Mouse (Mus musculus) kidney, adult 11 months (tissue): ENCODE results near the gene Sez6l.
A peak's percentile ranks its signal among the peaks of the same experiment; 100 is the strongest.

Experiments used
- DNase-seq: peaks from one replicate; pipeline ENCODE4 v3.0.0; 2022

The Sez6l gene

DNA sequence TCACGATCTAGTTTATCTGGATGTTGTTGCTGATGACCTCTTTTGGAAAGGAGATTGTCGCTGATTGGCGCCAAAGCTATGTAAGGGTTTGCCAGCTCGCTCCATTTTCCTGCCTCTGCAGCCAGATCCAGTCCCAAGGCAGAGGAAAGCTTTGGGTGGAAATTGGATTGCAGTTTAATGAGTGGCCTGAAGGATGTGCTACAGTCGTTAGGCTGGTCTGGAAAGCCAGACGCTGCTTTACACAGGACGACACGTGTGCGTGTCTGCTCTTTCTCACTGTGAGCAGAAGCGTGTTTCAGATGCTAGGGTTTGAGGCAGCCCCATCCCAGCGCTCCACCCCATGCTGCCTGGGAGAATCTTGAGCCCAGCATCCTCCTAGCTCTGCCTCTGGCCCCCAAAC, 85.5 kb downstream of the Sez6l start:
- no peak for DNase-seq

- no peak for DNase-seq
Observed at GRCm38 (mm10) chr5:112488101-112488776, 88.7 kb downstream of the Sez6l start.

- DNase-seq, result no peak
Observed at GRCm38 (mm10) chr5:112487504-112487903, 89.5 kb downstream of the Sez6l start.

GRCm38 (mm10) chr5:112486415-112486814, 90.6 kb downstream of the Sez6l start:
- DNase-seq, result peak; percentile 39

GRCm38 (mm10) chr5:112484924-112485715, 91.9 kb downstream of the Sez6l start:
- DNase-seq, result no peak

- no peak for DNase-seq
Observed at GRCm38 (mm10) chr5:112483030-112483429, 94.0 kb downstream of the Sez6l start.

GRCm38 (mm10) chr5:112482551-112482950, 94.4 kb downstream of the Sez6l start:
- no peak for DNase-seq

DNA sequence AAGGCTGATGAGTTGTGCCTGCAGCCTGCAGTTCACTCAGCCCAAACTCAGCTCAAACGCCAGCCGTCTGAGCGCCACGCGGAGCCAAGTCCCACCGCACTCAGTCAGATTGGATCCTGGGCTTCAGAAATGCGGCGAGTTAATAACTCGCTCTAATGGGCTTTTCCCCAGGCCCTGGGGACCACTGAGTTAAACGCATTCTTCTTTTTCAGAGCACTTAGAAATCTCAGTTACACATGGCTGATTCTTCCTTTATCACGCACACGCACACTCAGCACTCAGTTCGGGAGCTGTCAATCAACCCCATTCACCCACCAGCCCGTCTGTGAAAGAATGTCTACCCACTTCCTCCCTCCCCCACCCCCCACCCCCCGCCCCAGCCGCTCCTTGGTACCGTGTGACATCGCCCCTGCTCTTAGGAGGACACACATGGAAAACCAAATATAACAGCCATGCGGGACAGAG, 95.0 kb downstream of the Sez6l start:
- DNase-seq, result no peak

GRCm38 (mm10) chr5:112473453-112473852, 103.5 kb downstream of the Sez6l start:
- no peak for DNase-seq

GRCm38 (mm10) chr5:112470144-112470543, 106.8 kb downstream of the Sez6l start:
- no peak for DNase-seq

DNA sequence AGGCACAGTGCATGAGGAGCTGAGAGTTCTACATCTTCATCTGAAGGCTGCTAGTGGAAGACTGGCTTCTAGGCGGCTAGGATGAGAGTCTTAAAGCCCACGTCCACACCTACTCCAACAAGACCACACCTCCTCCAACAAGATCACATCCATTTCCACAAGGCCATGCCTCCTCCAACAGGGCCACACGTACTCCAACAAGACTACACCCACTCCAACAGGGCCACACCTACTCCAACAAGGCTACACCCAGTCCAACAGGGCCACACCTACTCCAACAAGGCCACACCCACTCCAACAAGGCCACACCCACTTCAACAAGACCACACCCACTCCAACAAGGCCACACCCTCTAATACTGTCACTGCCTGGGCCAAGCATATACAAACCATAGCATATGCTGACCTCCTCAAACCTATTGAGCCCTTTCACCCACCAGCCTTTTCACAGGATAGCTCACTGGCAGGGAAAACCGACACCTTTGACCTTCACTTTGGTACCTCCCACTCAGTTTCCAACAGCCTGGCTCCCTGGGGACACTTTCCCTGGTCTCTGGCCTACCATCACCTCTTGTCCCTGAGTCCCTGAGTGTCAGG, 107.9 kb downstream of the Sez6l start:
- no peak for DNase-seq

GRCm38 (mm10) chr5:112466331-112466730, 110.7 kb downstream of the Sez6l start:
- DNase-seq, result no peak

DNA sequence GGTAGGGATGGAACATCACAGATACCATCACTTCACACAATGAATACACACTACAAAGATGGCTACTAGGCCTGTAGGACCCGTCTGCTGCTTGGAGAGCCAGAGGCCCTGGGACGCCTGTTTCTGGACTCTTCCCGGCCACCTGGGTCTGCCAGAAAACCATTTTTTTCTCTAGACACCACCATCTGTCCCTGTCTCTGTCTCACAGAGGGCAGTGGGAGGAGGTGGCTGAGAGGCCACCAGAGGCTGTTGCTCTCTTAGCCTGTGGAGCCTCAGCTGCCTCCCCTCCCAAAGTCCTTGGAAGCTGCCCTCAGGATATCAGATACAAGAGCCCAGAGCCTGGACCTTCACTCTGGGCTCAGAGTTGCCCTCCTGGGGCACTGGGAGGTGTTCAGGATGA, 117.1 kb downstream of the Sez6l start:
- no peak for DNase-seq

DNA sequence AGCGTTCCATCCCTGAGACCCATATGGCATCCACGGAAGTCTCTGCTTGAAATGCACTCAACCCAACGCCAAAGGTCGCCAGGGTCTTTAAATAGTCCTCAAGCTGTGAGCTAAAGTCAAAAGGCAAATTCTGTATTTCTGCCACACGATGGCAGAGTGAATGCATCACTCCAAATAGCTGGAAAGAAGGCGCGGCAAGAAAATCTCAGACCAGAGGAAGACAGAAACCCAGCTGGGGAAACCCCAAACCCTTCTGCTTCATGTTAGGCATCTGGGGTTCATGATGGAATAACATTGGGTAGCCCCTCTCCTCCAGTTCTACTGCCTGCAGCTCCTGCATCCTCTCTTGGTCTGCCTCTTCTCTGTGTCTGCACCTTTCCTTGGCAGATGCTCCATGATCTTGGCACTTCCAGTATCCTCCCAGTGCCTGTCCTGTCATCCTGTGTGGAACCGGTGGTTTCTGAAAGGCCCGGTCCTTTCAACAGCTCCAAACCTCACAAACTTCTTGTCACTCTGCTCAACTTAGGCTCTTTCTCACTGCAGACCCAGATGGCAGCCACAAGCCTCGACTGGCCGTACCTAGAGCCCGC, 121.9 kb downstream of the Sez6l start:
- no peak for DNase-seq

DNA sequence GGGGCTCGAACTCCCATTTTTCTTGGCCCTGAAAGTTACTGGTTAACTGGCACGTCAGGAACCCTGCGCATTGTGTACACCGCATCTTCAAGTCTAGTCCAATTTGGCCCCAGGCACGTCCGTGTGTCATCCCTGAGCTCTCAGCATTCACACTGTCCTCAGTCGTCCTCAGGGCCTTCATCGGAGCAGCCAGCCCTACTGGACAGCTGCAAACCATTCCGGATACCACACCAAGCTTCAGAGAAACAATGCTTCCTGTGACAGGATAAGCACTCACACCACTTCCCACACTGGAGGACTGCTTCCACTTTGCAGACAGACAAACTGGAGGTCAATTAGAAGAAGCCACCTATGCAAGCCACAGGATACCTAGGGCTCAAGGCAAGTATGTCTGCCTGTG, 123.9 kb downstream of the Sez6l start:
- DNase-seq, result no peak

- DNase-seq, result no peak
Observed at GRCm38 (mm10) chr5:112448747-112449440, 128.1 kb downstream of the Sez6l start, which contains the start of gene Gm6588. Gm6588 (plus strand) TSS chr5:112449426.

DNA sequence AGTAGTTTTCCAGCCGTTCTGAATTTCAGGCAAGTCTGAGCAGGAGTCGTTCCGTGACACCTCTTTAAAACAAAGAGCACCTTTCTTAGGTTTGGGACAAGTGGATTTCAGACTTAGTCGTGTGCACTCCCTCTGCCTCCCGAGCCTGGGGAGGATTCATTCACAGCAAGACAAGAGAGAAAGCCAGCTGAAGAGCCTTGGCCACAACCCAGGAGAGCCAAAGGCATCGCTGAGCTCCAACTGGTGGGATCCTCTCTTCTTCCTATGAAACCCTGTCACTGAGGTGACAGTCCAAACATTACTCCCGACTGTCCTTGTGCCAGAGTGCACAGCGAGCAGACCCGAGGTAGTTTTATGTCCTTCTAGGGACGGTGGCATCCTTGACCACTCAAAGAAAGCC, 138.4 kb downstream of the Sez6l start:
- no peak for DNase-seq

DNA sequence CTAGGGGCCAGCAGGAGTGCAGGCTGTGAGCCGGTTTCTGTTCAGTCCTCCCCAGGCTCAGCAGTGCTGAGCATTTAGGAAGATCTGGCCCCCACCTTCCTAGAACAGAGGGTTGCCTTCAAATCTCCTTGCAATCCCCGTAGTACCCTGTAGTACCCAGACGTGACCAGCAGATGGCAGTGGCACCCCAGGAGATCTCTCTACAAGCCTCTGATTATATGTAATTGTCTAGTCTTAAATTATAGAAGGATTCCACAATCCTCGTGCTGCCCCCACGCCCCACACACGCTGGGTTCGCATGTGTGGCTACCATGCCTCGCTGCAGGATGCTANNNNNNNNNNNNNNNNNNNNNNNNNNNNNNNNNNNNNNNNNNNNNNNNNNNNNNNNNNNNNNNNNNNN, 144.0 kb downstream of the Sez6l start:
- peak; percentile 26 for DNase-seq

GRCm38 (mm10) chr5:112432033-112432432, 145.0 kb downstream of the Sez6l start:
- DNase-seq, result no peak

DNA sequence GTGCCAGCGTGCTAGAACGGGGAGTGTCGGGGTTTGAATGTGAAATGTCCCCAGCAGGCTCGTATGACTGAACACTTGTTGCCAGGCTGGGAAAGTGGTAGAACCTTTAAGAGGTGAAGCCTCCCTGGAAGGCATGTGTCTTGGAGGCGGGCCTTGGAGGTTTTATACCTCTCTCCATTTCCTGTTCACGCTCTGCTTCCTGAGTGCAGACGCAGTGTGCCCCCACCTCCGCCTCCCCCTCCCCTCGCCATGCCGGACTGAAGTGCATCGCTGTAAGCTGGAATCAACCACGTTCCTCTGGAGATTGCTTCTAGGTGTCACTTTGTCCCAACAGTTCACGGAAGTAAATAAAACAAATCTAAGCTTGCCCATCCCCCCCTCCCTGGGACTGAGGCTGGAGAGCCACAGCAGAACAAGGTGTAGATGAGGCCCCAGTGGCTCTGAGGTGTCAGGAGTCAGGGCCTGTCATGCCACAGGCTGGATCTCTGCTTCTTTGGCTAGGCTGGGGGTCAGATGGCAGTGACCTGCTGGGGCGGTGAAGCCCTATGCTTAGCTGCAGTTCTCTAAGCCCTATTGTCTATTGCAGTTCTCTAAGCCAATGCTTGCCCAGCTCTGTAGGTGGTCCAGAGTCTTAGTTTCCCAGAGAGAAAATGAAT, 145.7 kb downstream of the Sez6l start:
- no peak for DNase-seq

- DNase-seq, result no peak
Observed at GRCm38 (mm10) chr5:112428944-112429343, 148.0 kb downstream of the Sez6l start.

DNA sequence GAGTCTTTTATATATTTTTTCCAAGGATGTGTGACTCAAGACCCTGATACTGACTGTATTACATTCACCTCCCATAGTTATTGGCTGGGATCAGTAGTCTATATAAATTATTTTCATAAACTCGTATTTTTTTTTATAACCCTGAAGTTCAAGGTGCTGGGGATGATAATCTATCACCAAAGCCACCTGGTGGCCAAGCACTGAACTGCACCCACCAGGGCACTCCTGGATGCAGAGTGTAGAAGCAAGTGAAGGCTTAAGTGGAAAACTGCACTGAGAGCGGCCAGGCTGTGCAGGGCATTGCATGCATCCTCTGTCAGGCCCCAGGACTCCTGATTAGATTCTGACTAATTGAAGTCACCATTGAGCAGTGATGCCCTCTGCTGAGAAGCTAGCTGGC, 149.7 kb downstream of the Sez6l start:
- no peak for DNase-seq
